Mouse (Mus musculus): ENCODE results near the gene Pigh. TPM values are rescaled to one million over a fixed set of nuclear protein-coding genes. Genes with fewer than 3 reads are reported as not detected.

Pigh gene
- 33.4 TPM for polyA plus RNA-seq (2014; fragmentation: Illumina TruSeq; extraction: RNeasy Lipid Tissue Mini Kit (QIAGEN cat#74804); ENCODE audit: low read depth, low replicate concordance)

GRCm38 (mm10) chr12:79089182-79089812, at the start of gene Pigh:
Gene Pigh, minus strand, starts transcription at chr12:79089651.

GRCm38 (mm10) chr12:79130299-79131177, 41.1 kb upstream of the Pigh start, which contains the start of gene Arg2:
Gene Arg2, plus strand, starts transcription at chr12:79130777.

Other genes with a start within 250 kb of the Pigh start
- gene Atp6v1d, start 228.0 kb downstream of the Pigh start, polyA plus RNA-seq (2014; fragmentation: Illumina TruSeq; extraction: RNeasy Lipid Tissue Mini Kit (QIAGEN cat#74804); ENCODE audit: low read depth, low replicate concordance), result 178 TPM
- 80.2 TPM for gene Eif2s1, start 227.8 kb downstream of the Pigh start, polyA plus RNA-seq (2014; fragmentation: Illumina TruSeq; extraction: RNeasy Lipid Tissue Mini Kit (QIAGEN cat#74804); ENCODE audit: low read depth, low replicate concordance)
- gene Plek2, start 182.7 kb downstream of the Pigh start, polyA plus RNA-seq (2014; fragmentation: Illumina TruSeq; extraction: RNeasy Lipid Tissue Mini Kit (QIAGEN cat#74804); ENCODE audit: low read depth, low replicate concordance), result 3.8 TPM
- gene Tmem229b, start 82.0 kb downstream of the Pigh start, polyA plus RNA-seq (2014; fragmentation: Illumina TruSeq; extraction: RNeasy Lipid Tissue Mini Kit (QIAGEN cat#74804); ENCODE audit: low read depth, low replicate concordance), result 0.61 TPM
- gene Plekhh1, start 60.5 kb downstream of the Pigh start, polyA plus RNA-seq (2014; fragmentation: Illumina TruSeq; extraction: RNeasy Lipid Tissue Mini Kit (QIAGEN cat#74804); ENCODE audit: low read depth, low replicate concordance), result 13.5 TPM
- gene Arg2, start 41.1 kb upstream of the Pigh start, polyA plus RNA-seq (2014; fragmentation: Illumina TruSeq; extraction: RNeasy Lipid Tissue Mini Kit (QIAGEN cat#74804); ENCODE audit: low read depth, low replicate concordance), result 108 TPM
- gene Vti1b, start 83.0 kb upstream of the Pigh start, polyA plus RNA-seq (2014; fragmentation: Illumina TruSeq; extraction: RNeasy Lipid Tissue Mini Kit (QIAGEN cat#74804); ENCODE audit: low read depth, low replicate concordance), result 152 TPM
- gene Rdh11, start 102.6 kb upstream of the Pigh start, polyA plus RNA-seq (2014; fragmentation: Illumina TruSeq; extraction: RNeasy Lipid Tissue Mini Kit (QIAGEN cat#74804); ENCODE audit: low read depth, low replicate concordance), result 31.7 TPM
- 0.93 TPM for gene Rdh12, start 119.3 kb upstream of the Pigh start, polyA plus RNA-seq (2014; fragmentation: Illumina TruSeq; extraction: RNeasy Lipid Tissue Mini Kit (QIAGEN cat#74804); ENCODE audit: low read depth, low replicate concordance)
- gene Zfyve26, start 206.7 kb upstream of the Pigh start, polyA plus RNA-seq (2014; fragmentation: Illumina TruSeq; extraction: RNeasy Lipid Tissue Mini Kit (QIAGEN cat#74804); ENCODE audit: low read depth, low replicate concordance), result 9.1 TPM
- not detected for gene Rad51b, start 207.6 kb upstream of the Pigh start, polyA plus RNA-seq (2014; fragmentation: Illumina TruSeq; extraction: RNeasy Lipid Tissue Mini Kit (QIAGEN cat#74804); ENCODE audit: low read depth, low replicate concordance)

Data from kidney, adult 10 weeks (tissue).